Mouse (Mus musculus): Measurements from ENCODE around the gene Xkr7. TPM values are rescaled to one million over a fixed set of nuclear protein-coding genes. Genes with fewer than 3 reads are reported as not detected.

Gene Xkr7
- total RNA-seq, 1 experiment from 2014 or later: not detected

Other genes with a start within 250 kb of the Xkr7 start
- 25.9 and 28.7 TPM in 2 replicates for gene Bcl2l1, start 200.1 kb upstream of the Xkr7 start, total RNA-seq (2017)
- gene Tpx2, start 183.9 kb upstream of the Xkr7 start, total RNA-seq (2017): 0.70 and 0.74 TPM in 2 replicates
- gene Mylk2, start 120.5 kb upstream of the Xkr7 start, total RNA-seq (2017): not detected in 2 replicates
- gene Foxs1, start 98.6 kb upstream of the Xkr7 start, total RNA-seq (2017): not detected in 2 replicates
- gene Dusp15, start 80.2 kb upstream of the Xkr7 start, total RNA-seq (2017): not detected in 2 replicates
- gene Ttll9, start 69.4 kb upstream of the Xkr7 start, total RNA-seq (2017): not detected in 2 replicates
- 53.9 and 54.3 TPM in 2 replicates for gene Pdrg1, start 16.4 kb upstream of the Xkr7 start, total RNA-seq (2017)
- gene Ccm2l, start 34.1 kb downstream of the Xkr7 start, total RNA-seq (2017): not detected in 2 replicates
- gene Hck, start 76.6 kb downstream of the Xkr7 start, total RNA-seq (2017): 252 and 289 TPM in 2 replicates
- gene Tm9sf4, start 129.5 kb downstream of the Xkr7 start, total RNA-seq (2017): 44.8 and 59.6 TPM in 2 replicates
- gene Tspyl3, start 193.6 kb downstream of the Xkr7 start, total RNA-seq (2017): 7.7 and 8.5 TPM in 2 replicates
- 7.0 and 8.0 TPM in 2 replicates for gene Plagl2, start 209.6 kb downstream of the Xkr7 start, total RNA-seq (2017)
- gene Pofut1, start 209.7 kb downstream of the Xkr7 start, total RNA-seq (2017): 19.2 and 20.0 TPM in 2 replicates